Mouse (Mus musculus) brain, embryonic 18.5 days (tissue): ENCODE data around the gene Tjp2.
"Not testable (repeated sequence)": the region's sequence is repeated elsewhere in the genome, so short reads cannot be mapped to it uniquely, and the experiment has no call there.

Source experiments
- DNase-seq: peaks from one replicate; pipeline ENCODE4 v3.0.0-alpha.2; 2012; ENCODE audit warnings: low read depth, low spot score

Tjp2 gene

GRCm38 (mm10) chr19:24224500-24225304 is at the start of gene Tjp2:
Tjp2 (minus strand) TSS chr19:24225030.
- DNase-seq: no peak

GRCm38 (mm10) chr19:24274281-24274680 is 49.5 kb upstream of the Tjp2 start:
- DNase-seq: no peak

GRCm38 (mm10) chr19:24271746-24272426 is 47.1 kb upstream of the Tjp2 start:
- DNase-seq: peak; percentile 79

GRCm38 (mm10) chr19:24271326-24271725 is 46.5 kb upstream of the Tjp2 start:
- DNase-seq: no peak

- no peak for DNase-seq
These were observed 43.7 kb upstream of the Tjp2 start for GRCm38 (mm10) chr19:24268531-24268930.

GRCm38 (mm10) chr19:24266046-24266830 is 41.4 kb upstream of the Tjp2 start:
- no peak for DNase-seq

- no peak for DNase-seq
These were observed 40.2 kb upstream of the Tjp2 start for GRCm38 (mm10) chr19:24264991-24265390.

GRCm38 (mm10) chr19:24262736-24263135 is 37.9 kb upstream of the Tjp2 start:
- DNase-seq: no peak

GRCm38 (mm10) chr19:24259390-24260351 is 34.8 kb upstream of the Tjp2 start:
- no peak for DNase-seq

GRCm38 (mm10) chr19:24258368-24258767 is 33.5 kb upstream of the Tjp2 start:
- no peak for DNase-seq

- DNase-seq: no peak
These were observed 33.1 kb upstream of the Tjp2 start for GRCm38 (mm10) chr19:24257962-24258361.

- no peak for DNase-seq
These were observed 28.9 kb upstream of the Tjp2 start for GRCm38 (mm10) chr19:24253657-24254260.

- no peak for DNase-seq
These were observed 27.0 kb upstream of the Tjp2 start for GRCm38 (mm10) chr19:24251869-24252268.

- no peak for DNase-seq
These were observed 18.5 kb upstream of the Tjp2 start for GRCm38 (mm10) chr19:24243340-24243739.

GRCm38 (mm10) chr19:24241799-24242546 is 17.1 kb upstream of the Tjp2 start:
- no peak for DNase-seq

GRCm38 (mm10) chr19:24241271-24241670 is 16.4 kb upstream of the Tjp2 start:
- DNase-seq: no peak

GRCm38 (mm10) chr19:24238011-24238410 is 13.2 kb upstream of the Tjp2 start:
- DNase-seq: no peak

- DNase-seq: not testable (repeated sequence)
These were observed 7.5 kb upstream of the Tjp2 start for GRCm38 (mm10) chr19:24232356-24232755.

GRCm38 (mm10) chr19:24225305-24225696 is 471 bp upstream of the Tjp2 start:
- DNase-seq: no peak

- DNase-seq: no peak
These were observed 979 bp downstream of the Tjp2 start for GRCm38 (mm10) chr19:24223851-24224251.
